Mouse (Mus musculus) spleen, adult 2 months (tissue): Measurements from ENCODE around the gene Pepd. TPM values are rescaled to one million over a fixed set of nuclear protein-coding genes. Genes with fewer than 3 reads are reported as not detected.

Source experiments
- DNase-seq, 2 experiments: peaks; one replicate each; pipeline versions ENCODE4 v3.0.0 to v3.0.0-alpha.2; 2012 to 2021; ENCODE audit warnings: low spot score in 2 of 2, low read depth in 1 of 2
- H3K27ac ChIP-seq: fragments of 200-500 bp; 2 replicates; pipeline ENCODE4 v1.5.1; 2012; ENCODE audit warnings: low read length, inconsistent platforms; ENCODE audit not compliant: insufficient read depth
- H3K27me3 ChIP-seq: fragments of 200-500 bp; 2 replicates; pipeline ENCODE4 v1.6.1; 2012; ENCODE audit warnings: mild to moderate bottlenecking, moderate library complexity, low read length, inconsistent platforms; ENCODE audit not compliant: control insufficient read depth, insufficient read depth
- H3K36me3 ChIP-seq: fragments of 200-500 bp; 2 replicates; pipeline ENCODE4 v1.6.1; 2012; ENCODE audit warnings: mild to moderate bottlenecking, low read length, inconsistent platforms; ENCODE audit not compliant: control insufficient read depth, insufficient read depth
- H3K4me1 ChIP-seq: fragments of 200-500 bp; 2 replicates; pipeline ENCODE4 v1.6.1; 2011; ENCODE audit warnings: inconsistent platforms; ENCODE audit not compliant: control insufficient read depth, insufficient read depth, insufficient read length
- H3K4me3 ChIP-seq: fragments of 200-500 bp; 2 replicates; pipeline ENCODE4 v1.5.1; 2011; ENCODE audit warnings: mild to moderate bottlenecking, inconsistent platforms; ENCODE audit not compliant: insufficient read depth, insufficient read length; ENCODE audit errors: extremely low read depth
- CTCF ChIP-seq: fragments of 200-500 bp; IDR thresholded peaks from 2 replicates; pipeline ENCODE4 v1.5.1; 2011; ENCODE audit warnings: mild to moderate bottlenecking, inconsistent platforms; ENCODE audit not compliant: insufficient read depth, insufficient read length, insufficient replicate concordance; ENCODE audit errors: extremely low read depth
- POLR2A ChIP-seq: fragments of 200-500 bp; IDR thresholded peaks from 2 replicates; pipeline ENCODE4 v1.6.1; 2011; ENCODE audit warnings: low read depth, low read length, inconsistent platforms
- WGBS: fragments of 180-500 bp; shearing (Covaris S2); methylation state at CpG from one replicate; pipeline ENCODE4 v1.1.7; 2018; 5-methylcytosine and 5-hydroxymethylcytosine counted together
- polyA plus RNA-seq: library from polyadenylated mRNA; depleted of rRNA; stranded (reverse); fragments of >200 nt; gene quantifications from 2 replicates; pipeline ENCODE4 v1.2.3, GENCODE M21; 2012

Gene Pepd
- polyA plus RNA-seq, 1 experiment, result 44.0 TPM

DNA sequence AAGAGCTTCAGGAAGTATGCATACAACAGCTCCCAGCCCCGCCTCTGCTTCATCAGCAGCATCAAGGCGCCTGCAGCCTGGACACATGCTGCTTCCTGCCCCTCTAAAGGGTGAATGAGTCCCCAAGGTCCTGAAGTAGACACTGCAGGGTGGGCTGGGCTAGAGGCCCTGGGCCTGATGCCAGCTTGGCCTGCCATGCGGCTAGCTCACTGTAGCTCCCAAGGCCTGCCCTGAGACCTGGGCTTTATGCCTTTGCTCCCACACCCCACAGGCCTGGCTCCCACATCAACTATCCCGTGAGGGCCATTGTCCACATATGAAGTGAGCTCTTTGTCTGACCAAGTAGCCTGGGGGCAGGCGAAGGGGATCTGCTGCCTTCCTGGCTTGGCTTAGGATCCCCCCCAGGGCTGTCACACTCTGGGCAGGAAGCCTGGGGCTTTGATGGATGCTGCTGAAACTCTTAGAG is 124.1 kb downstream of the Pepd start:
- Histone ChIP-seq H3K27ac (no peak overlapping the region), H3K4me3 (no peak overlapping the region), H3K4me1 (no peaks in the 10 kb centered on the region), H3K27me3 (no peaks in the 10 kb centered on the region), H3K36me3 (peaks cover 3% of the 10 kb centered on the region; the same call in 1 of the 2 replicates)
- 80% methylated on average over 5 of the region's 5 CpGs for WGBS
- TF ChIP-seq CTCF (no peak), POLR2A (no peak)
- no peak for DNase-seq

DNA sequence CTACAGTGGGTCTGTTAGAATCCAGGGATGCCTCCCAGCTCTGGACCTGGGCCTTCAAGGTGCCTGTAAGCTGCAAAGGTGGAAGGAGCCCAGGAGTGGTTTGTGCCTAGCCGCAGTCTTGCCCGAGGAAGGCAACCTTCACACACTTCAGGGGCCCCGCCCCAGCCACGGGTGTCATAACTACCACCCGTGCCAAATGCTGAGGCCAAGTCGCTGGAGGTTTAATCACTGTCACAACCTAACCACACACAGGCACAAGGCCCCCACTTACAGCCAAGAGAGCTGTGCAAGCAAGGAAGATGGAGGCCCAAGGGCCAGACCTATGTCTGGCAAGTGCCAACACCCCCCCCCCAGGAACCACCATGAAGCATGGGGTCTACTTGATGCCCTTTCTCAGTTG is 125.2 kb downstream of the Pepd start:
- H3K4me3 ChIP-seq, result no peak overlapping the region
- 68% methylated on average over 6 of the region's 6 CpGs for WGBS

DNA sequence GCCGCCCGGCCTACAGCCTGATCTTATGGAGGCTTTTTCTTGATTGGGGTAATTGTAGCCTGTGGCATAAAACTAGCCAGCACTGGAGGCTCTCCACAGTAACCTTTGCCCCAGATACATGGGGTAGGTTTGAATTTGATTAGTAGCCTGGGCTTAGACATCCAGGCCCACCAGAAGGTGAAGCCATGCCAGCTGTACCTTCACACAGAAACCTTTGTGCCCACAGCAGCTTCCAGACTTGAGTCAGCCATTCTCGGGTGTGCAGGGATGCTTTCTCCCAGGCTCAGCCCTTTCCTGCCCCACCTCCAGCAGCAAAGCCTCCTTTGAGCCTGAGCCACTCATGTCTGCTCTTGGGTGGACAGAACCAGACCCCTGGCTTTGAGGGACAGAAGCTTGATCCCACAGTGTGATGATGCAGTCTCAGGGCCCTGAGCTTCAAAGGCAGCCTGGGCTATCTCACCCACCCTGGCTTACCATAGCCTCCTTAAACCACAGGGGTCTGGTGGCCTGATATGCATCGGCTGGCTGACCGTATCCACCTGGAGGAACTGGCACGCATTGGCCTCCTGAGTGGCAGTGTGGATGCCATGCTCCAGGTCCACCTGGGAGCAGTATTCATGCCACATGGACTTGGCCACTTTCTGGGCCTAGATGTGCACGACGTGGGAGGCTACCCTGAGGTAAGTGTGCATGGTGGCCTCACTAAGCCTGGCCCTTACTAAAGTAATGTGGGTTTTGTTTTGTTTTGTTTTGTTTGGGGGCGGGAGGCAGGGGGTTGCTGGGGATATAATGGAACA is 128.2 kb downstream of the Pepd start:
- TF ChIP-seq POLR2A (no peak), CTCF (no peak)
- WGBS, result 95% methylated on average over 9 of the region's 9 CpGs
- no peaks in the 10 kb centered on the region for H3K4me1 ChIP-seq
- no peak for DNase-seq
- H3K4me3 ChIP-seq, result no peak overlapping the region
- no peak overlapping the region for H3K27ac ChIP-seq
- H3K27me3 ChIP-seq, result no peaks in the 10 kb centered on the region
- peaks cover 11% of the 10 kb centered on the region for H3K36me3 ChIP-seq

More for the DNA sequence above, 125.2 kb downstream of the Pepd start:
- H3K27me3 ChIP-seq, result no peaks in the 10 kb centered on the region
- no peaks in the 10 kb centered on the region for H3K4me1 ChIP-seq
- no peak for DNase-seq
- TF ChIP-seq CTCF (no peak), POLR2A (no peak)
- no peak overlapping the region for H3K27ac ChIP-seq
- H3K36me3 ChIP-seq, result peaks cover 3% of the 10 kb centered on the region; the same call in 1 of the 2 replicates

DNA sequence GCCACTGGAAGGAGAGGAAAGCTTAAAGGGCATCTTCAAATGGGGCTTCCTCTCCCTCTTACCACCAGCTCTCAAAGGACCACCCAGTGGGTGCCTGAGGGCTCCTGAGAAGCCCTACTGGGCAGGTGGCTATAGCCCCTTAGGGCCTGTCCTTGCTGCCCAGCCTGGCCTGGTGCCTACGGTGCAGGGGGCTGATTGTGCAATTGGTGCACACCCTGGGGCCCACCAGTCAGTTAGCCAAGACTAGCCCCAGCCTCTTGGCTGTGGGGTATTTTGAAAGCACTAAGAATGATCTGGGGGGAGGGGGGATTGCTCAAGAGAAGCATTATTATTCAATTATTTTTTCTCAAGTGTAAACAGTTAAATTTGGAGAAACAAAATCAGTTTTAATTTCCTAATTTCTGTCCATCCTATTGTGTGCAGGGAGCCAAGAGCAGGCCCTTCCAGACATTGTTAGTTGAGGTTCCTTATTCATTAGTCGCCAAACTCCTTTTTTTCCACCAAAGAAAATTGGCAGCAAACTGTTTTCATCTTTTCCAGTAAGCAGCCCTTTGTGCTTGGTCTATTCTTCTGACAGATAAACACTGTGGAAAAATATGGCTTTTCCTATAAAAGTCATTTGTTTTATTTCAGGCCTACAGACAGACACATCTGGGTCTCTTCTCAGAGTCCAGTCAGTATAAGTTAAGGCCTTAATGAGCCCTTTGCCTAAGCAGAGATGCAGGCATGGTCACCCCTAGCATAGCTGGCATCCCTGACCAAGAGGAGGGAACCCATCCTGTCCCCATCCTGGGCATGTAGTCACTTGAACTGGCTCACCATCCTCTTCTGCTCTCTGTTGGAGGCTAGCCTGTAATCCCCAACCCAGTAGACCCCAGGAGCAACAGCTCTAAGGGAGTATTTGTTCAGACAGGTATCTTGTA is 129.4 kb downstream of the Pepd start:
- peaks cover 18% of the 10 kb centered on the region for H3K36me3 ChIP-seq
- TF ChIP-seq POLR2A (no peak), CTCF (no peak)
- no peaks in the 10 kb centered on the region for H3K4me1 ChIP-seq
- 90% methylated on average over 2 of the region's 2 CpGs for WGBS
- H3K4me3 ChIP-seq, result no peak overlapping the region
- no peaks in the 10 kb centered on the region for H3K27me3 ChIP-seq
- no peak for DNase-seq
- H3K27ac ChIP-seq, result no peak overlapping the region

DNA sequence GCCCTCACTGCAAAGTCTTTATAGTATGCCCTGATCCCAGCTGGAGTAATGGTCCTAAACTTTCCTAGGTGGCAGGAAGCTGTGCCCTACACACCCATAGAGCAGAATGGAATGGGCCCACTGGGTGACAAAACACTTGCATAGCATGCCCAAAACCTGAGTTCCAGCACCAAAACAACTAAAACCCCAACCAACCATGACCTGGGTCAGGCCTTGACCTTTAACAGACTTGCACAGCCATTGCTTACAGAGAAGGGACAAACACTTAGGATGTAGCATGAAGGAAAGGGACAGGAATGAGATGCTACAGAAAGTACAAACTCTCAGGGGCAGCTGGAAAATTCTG is 130.0 kb downstream of the Pepd start:
- TF ChIP-seq POLR2A (no peak), CTCF (no peak)
- Histone ChIP-seq H3K4me3 (no peak overlapping the region), H3K27me3 (no peaks in the 10 kb centered on the region), H3K36me3 (peaks cover 20% of the 10 kb centered on the region), H3K27ac (no peak overlapping the region), H3K4me1 (no peaks in the 10 kb centered on the region)
- no peak for DNase-seq

DNA sequence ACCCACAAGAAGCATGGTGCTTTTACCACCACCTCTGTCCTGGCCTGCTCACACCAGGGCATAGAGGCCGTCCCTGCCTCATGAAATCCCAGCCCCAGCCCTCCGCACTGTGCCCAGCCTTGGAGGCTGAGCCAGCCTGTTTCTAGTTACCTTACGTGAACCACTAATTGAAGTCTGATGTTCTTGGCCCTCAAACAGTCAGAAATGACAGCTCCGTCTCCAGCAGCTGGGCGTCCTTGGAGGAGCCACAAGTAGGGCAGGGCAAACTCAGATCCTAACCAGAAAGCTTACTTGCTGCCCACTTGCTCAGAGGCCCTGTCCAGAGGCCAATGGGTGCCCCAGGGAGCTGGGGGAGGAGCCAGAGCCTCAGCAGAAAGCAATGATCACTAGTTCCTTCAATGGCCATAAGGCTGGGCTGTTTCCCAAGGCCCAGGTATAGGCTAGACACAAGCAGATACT is 130.6 kb downstream of the Pepd start:
- no peak for DNase-seq
- H3K27ac ChIP-seq, result no peak overlapping the region
- H3K36me3 ChIP-seq, result peaks cover 20% of the 10 kb centered on the region
- 92% methylated on average over 5 of the region's 5 CpGs for WGBS
- H3K27me3 ChIP-seq, result no peaks in the 10 kb centered on the region
- H3K4me1 ChIP-seq, result no peaks in the 10 kb centered on the region
- TF ChIP-seq POLR2A, result no peak
- TF ChIP-seq CTCF, result no peak
- no peak overlapping the region for H3K4me3 ChIP-seq
